Mouse (Mus musculus): ENCODE data around the gene Mapkap1.

Mapkap1 gene

DNA sequence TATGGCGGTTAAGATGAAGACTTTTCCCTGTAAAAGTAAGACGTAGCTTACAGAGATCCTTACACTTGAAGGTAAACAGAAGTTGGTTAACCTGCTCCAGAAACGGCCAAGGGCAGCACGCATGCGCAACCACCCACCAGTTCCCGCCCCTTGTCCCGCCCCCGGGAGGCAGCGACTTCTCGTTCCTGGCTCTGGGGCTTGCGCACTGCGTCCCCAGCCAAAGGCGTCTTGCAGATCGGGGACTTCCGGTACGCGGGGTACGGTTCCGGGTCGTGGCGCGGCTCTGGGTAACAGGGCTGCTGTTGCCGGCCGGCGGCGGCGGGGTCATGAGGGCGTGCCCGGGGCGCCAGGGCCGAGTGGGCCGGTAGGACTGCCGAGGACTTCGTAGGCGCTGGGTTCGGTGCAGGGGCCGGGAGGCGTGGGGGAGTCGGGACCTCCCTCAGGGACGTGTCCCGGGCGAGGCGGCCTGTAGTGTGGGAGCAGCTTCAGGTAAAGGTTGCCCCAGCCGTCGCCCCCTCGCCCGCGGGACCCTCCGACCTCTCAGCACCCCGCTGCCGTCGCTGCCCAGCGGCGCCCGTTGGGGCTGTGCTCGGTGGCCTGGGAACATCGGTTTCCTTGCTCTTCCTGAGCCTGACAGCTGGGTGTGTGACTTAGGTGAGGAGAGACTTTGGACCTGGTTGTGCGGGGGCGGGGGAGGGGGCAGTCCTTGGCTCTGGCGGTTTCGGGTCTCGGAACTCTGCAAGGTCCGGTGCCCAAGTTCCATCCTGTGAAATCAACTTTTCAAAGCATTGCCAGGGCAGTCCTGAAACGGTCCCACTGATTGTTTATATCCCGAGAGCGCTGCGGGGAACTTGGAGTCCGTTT lies at the start of gene Mapkap1:
Mapkap1 (plus strand) TSS at position 171 of the 864 bp plus-strand sequence.
- peak; percentile 99 for DNase-seq

DNA sequence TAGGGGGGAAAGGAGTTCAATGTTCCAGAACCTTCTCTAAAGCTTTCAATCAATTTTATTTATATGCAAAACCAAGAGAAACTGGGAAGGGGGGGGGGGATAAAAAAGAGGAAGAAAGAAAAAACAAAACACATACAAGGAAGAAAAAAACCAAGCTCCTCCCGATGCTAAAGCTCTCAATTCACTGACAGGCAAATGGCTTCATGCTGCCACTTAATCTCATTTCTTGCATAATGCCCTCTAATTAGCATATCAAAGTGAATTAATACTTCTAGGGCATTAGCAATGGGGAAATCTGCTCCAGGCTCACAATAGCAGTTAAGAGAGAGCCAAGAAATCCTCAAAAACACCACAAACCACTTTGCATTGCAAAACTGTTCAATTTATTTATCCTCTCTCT lies 42.9 kb upstream of the Mapkap1 start:
- DNase-seq: no peak

DNA sequence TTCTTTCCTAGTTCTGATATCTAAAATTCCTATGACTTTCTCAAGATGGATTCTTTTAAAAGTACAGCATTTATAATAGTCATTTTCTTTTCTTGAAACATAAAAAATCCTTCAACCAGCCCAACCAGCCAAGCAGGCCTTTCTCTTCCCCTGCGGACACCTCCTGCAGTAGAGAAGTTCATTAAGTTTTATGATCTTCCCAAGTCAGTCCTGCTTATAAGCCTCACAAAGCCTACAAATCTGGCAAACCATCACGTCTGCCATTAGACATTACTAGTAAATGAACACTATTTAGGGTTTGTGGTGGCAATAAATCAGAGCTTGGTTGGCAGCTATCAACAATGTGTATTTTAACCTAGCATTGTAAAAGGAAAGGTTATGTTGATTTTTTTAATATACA lies 39.5 kb upstream of the Mapkap1 start:
- no peak for DNase-seq

DNA sequence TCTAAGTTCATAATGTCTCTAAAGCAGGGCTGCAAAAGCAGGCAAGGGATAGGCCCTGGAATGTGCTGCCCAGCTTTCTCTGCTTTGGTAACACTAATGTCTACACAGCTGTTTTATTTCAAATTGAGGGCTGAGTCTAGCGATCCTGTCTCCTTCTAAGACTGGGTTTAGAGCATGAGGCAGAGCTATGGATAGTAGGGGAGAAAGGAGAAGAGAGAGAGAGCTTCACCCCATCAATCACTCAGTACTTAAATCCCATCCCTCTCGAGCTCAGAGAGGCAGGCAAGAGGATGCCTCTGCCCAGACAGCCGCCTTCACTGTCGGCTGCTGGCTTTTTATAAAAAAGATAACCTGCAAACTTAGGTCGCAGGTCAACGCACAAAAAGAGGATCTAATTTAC lies 38.2 kb upstream of the Mapkap1 start:
- DNase-seq: peak; percentile 5 to 14

DNA sequence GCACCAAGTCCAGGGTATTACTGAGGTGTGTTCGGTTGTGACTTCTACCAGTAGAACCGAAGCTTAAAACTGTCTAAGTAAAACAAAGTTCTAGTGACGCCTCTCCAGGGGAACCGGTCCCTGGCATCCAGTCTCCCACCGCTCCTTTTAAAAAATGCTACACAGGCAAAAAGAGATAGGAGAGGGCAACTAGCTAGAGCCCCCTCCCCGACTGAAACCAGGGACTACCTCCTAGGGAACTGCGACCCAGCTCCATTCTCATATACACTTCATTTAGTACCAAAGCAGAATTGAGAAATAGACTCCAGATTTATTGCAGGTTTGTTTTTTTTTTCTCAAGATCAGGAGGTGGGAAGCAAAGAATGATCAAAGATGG lies 36.2 kb upstream of the Mapkap1 start:
- no peak for DNase-seq

DNA sequence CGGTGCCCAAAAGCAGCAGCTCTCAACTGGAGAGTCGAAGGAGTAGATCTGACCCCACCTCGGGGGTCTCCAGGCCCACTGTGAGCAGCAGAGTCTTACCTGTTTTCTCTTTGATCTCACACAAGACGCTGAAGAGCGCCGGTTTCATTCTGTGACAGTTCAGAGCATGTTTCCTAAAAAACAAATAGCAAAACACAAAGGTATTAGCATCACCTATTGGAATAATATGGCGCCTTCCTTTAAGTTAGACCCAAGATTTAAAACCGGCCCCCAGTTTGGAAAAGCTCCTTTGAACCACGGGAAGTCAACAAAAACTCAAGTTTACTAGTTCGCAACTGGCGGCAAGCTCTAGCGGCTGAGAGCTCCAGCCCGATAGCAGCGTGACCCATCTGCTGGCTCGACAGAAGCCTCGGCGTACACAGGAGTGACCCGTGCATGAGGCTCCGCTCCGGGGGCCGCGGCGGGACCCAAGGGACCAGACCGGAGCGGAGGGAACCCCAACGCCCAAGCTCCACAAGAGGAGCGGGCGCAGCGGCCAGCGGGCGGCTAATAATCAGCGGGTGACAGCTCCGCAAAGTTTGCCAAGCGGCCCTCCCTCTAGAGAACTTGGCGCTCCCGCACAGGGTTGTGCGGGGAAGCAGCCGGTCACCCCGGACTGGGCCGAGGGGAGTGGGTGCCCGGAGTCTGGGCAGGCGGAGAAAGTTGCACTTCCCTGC lies 35.7 kb upstream of the Mapkap1 start:
- DNase-seq: peak; percentile 55 to 68

DNA sequence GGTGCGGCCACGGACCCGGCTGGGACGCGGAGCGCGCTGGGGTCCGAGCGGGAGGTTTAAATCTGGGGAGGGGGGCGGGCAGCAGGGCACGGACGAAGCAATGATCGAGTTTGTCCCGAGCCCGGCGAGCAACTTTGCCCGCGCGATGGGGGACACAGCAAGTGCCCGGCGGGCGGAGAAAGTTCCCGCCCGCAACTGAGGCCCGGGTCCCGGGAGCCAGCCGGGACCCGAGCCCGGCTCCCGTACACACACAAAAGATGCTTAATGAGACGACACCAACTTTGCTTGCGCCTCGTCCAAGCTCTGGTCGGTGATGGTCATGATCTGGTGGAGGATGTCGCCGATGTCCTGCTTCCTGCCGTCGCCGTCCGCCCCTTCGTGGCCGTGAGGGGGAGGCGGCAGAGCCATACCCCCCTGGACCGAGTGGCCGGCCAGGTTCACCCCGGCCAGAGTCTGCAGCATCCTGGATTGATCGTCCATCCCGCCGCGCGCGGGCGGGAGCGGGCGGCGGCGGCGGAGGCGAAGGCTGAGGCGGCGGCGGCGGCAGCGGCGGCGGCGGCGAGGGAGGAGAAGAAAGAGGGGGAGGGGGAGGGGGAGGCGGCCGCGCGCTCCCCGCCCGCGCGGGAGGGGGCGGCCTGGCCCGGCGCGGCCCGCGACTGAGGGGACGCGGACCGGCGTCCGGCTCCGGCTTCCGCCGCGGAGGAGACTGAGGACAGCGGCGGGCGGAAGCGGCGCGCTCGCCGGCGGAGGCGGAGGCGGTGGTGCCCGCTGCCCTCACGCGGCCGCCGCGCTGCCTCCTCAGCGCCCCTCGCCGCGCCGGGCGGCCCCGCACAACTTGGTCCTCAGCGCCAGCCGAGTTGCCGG lies 34.9 kb upstream of the Mapkap1 start:
- peak; percentile 63 to 77 for DNase-seq

DNA sequence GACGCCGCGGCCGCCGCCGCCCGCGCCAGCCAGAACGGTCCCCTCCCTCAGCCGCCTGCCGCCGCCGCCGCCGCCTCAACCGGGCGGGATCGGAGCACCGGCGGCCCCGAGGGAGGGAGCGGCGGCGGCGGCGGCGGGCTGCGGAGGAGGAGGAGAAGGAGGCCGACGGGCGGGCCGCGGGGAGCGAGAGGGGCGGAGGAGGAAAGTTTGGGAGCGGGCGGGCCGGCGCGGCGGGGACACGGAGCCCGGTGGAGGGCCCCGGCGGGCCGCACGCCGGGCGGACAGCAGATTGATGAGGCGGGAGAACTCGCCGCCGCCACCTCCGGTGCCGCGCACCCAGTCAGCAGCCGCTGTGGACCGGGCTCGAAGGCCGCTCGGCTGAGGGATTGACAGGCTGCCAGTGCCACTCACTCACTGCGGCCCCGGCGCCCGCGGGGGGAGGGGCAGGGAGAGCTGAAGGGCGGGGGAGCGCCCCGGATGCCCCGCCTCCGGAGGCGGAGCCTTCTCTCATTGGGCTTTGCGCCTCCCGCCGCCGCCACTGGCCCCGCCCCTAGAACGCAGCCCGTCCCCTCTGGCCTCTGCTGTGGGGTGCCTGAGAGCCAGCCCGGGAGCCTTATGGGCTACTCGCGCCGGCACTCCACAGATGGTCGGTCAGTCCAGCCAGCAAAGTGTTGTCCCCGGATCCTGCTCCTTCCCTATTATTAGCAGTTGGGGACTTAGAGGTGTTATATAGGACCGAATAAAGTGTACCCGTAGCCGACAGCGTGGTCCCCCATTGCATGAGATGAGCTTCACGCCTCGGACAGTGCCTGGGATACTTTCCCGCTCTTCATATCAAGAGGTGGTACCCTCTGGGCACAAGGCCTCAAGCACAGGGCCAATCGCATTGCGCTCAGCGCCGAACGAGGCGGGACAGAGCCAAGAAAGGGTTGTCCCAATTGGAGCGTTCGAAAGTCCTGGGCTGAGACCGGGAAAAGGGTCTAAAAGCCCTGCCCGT lies 34.0 kb upstream of the Mapkap1 start, which contains the start of gene Pbx3:
Pbx3 (minus strand) TSS at position 838 of the 997 bp plus-strand sequence.
- DNase-seq: peak; percentile 97 to 98

DNA sequence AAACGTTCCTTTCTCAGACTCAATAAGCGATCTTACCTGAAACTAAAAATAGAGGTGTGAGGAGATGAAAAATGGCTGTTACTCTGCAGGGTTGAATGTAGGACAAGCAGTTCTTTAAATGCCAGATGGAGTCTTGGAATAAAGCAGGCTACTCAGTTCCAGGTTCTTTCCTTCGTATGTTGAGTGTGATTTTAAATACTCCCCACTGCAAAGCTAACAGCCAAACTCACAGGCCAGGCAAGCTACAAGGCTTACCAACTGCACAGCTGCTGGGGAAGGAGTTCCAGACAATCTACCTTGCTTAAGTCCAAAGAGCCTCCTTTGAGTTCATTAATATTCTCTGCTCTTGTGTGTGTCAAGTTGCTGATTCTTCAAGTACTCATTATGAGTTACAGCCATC lies 32.7 kb upstream of the Mapkap1 start:
- DNase-seq: no peak

DNA sequence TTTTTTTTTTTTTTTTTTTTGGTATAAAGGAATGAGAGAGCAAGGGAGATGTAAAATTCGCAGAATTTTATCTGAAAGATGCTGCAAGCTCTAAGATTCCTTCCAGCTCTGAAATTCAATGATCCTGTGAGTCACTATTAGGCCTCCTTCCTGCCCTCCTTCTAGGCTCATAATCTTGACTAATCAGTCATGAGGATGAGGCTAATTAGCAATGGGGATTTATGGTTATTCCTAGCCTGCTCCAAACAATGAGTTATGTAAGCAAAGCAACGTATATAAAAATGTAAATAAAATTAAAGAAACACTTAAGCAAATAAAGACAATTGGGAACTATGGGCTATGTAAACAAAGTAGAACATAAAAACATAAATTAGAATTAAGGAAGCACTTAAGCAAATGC lies 32.2 kb upstream of the Mapkap1 start:
- DNase-seq: no peak

DNA sequence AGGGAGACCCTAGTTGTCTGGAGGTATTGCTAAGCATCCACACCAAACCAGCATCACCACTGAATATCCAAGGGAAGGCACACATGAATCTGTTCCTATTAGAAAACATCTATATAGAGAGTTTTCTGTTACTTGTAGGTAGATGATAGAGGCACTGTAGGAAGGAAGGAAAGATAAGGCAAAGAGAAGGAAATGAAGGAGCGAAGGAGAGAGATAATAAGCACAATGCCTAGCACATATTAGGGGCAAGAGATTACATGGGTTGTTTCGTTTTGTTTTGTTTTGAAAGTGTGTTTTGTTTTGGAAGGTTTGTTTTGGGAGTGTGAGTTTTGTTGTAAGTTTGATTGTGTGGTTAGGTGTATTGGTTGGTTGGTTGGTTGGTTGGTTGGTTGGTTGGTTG lies 27.6 kb upstream of the Mapkap1 start:
- no peak for DNase-seq

DNA sequence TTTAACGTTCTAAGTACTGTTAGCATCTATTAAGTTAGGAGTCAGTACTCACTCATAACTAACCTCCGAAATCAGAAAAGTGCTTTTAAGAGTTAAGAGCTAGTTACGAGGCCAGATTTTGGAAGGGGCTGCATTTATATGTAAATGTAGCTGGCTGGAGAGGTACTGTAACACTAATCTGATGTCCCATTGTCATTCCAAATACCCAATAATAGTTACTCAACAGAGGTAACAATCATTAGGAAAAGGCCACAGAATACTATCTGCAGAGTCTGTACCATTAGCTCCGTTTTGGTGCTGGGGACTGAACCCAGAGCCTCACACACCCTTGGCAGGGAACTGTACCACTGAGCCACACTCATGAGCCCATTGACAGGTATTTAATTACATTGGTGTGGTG lies 7.0 kb upstream of the Mapkap1 start:
- no peak for DNase-seq

DNA sequence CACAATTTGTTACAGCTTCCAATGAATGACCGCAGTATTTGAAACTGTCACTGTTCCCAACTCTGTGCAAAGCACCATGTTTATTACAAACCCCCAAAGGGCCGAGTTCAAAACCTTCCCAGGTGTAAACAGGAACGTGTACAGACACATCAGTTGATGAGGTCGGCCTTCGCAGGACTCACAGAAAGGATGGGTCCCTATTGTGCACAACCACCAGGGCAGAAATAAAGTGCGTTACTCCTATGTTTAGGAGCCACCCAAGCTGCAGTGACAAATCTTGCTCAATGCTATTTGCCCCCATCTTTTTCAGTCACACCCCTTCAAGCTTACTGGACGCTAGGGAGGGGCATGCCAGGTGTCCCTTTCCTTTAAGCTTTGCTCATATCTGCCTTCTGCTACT lies 1.0 kb downstream of the Mapkap1 start:
- DNase-seq: no peak

DNA sequence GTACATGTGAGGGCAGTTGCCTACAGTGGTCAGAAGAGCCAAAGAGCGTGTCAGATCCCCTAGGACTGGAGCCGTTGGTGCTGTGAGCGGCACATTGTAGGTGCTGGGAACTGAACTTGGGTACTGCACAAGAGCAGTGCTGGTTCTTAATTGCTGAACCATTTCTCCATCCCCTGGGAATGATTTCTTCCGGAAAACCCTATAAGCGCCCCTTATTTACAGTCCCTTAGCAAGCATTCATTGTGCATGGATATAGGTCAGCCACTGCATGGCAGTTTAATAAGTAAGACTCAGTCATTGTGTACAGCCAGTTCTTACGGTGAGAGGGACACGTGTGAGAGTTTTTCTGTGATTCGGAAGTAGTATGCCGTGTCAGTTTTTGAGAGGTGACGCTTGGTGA lies 1.8 kb downstream of the Mapkap1 start:
- no peak for DNase-seq

DNA sequence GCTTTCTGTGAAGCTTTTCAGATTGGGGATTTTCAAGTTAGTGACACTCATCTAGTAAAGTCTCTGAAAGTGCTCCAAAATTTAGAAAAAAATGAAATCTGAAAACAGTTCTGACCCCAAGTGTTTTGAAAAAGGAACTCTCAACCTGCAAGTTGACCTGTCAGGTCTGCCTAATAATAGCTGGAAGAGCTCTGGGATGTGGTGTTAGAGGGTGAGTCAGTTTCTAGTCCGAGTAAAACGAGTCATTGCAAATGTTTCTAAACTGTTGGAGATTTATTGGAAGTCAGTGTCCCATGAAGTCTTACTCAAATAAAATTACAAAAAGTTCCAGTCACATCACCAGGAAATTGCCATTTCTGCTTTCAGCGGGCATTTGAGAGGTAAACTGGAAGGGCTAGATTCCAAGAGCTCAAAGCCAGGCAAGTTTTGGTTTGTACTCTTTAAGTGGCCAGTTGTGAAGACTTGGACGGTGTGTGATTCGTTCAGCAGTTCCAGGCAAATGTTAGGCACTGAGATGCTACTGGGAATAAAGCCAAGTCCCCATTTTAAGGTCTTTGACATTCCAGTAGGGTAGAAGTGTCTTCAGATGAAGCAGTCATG lies 3.3 kb downstream of the Mapkap1 start:
- DNase-seq: no peak

DNA sequence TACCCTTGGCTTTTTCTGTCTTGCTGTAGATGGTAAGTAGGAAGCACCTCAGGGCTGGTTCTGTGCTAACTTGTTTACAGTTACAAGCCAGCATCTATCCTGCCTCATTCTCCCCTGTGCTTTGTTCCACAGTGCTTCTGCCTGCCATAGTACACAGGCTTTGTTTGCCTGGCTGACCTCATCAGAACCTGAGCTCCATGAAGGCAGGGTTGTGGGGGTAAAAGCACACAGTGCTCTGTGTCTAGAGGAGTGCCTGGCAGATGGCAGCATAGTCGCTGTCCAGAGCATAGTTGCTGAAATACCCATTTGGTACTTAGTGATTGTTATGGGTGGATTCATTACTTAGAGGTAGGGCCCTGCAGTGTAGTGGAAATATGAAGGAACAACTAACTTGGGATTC lies 13.7 kb downstream of the Mapkap1 start:
- peak; percentile 10 to 25 for DNase-seq

DNA sequence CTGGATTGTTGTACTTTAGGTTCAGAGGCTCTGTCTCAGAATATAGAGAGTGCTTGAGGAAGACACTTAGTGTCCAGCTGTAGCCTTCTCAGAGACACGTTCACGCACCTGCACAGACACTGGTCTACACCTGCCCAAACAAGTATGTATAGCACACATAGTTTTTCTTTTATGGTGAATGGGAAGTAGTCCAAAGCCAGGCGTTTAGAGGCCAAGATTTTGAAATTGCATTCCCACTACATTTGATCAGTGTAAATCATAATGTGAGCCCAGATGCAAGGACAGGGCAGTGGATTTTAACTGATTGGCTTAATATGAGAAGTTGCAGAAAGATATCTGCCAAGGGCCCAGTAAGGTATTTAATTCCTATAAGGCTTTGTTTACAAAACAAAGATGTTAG lies 17.6 kb downstream of the Mapkap1 start:
- no peak for DNase-seq

DNA sequence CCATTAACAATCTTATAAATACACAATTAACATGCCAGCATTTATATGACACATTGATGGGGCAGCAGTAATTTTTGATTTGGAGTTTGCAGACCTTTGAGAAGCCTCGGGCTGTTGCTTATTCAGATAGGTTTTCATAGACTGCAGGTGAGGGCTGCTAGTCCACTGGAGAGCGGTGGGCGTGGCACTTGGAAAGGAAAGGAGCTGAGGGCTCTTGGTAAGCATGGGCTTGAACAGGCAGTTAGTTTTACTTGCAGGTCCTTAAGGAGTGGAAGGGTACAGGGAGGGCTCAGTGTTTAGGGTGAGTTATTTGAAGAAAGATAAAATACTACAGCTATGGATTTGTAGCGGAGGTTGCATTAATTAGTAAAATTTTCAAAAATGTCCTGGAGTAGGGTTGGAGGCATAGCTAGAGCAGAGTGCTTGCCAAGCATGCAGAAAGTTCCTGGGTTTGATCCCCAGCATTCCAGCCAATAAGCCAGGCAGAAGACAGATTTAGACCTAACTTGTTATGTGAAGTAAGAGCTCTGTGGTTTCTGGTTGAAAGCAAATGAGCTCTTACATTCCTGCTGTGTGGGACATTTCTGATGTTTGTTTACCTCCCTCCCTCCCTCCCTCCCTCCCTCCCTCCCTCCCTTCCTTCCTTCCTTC lies 19.1 kb downstream of the Mapkap1 start:
- peak; percentile 30 to 31 for DNase-seq

DNA sequence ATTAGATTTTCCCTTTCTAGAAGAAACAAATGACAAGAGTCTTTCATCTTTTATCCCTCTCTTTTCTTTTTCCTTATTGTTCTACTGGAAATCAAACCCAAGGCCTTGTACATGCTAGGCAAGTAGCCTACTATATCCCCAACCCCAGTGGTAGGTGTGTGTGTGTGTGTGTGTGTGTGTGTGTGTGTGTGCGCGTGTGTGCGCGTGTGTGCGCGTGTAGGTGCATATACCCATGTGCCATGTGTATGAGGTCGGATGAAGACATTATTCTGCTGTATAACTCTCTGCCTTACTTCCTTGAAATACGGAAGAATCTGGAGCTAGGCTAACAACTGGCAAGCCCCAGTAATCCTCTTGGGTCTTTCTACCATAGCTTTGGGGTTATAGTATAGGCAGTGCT lies 24.1 kb downstream of the Mapkap1 start:
- no peak for DNase-seq

DNA sequence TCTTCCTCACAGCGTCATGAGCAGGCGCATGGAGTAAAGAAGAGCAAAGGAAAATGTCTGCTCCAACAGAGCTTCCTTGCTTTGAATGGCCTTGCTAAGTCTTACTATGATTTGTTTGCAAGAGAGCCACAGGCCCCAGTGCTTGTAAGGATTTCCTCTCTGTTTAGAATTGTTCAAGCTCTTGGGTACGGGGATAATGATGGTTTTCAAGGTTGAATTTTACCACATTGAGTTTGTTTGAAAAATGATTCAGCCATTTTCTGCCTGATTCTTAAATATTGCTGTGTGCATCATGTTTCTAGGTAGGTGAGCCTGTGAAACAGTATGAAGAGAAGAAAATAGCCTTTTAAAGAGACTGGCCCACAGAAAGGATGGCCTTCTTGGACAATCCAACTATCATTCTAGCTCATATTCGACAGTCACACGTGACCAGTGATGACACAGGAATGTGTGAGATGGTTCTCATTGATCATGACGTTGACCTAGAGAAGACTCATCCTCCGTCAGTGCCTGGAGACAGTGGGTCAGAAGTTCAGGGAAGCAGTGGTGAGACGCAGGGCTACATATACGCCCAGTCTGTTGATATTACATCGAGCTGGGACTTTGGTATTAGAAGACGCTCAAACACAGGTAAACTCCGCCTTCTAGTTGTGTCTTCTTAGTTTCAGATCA lies 25.3 kb downstream of the Mapkap1 start:
- no peak for DNase-seq

Measured in kidney, postnatal 4 days (tissue).